Mouse (Mus musculus) heart, embryonic 12.5 days (tissue): ENCODE measurements around the gene B3gnt6. TPM values are rescaled to one million over a fixed set of nuclear protein-coding genes. Genes with fewer than 3 reads are reported as not detected.

Experiments
- ATAC-seq: fragments of 200-750 bp; cut with Nextera tagmentation; 2 replicates; pipeline ENCODE4 v1.8.0; 2017; ENCODE audit warnings: moderate TSS enrichment, moderate library complexity; ENCODE audit not compliant: insufficient number of reproducible peaks, low FRiP score
- H3K27ac ChIP-seq: fragments of 300-500 bp; sonication (generic); 2 replicates; pipeline ENCODE4 v1.5.1; 2016; ENCODE audit warnings: mild to moderate bottlenecking, moderate library complexity; ENCODE audit not compliant: poor library complexity, severe bottlenecking
- H3K27me3 ChIP-seq: fragments of 300-500 bp; sonication (generic); replicated peaks from 2 replicates; pipeline ENCODE4 v1.6.1; 2016; ENCODE audit warnings: mild to moderate bottlenecking, moderate library complexity
- H3K36me3 ChIP-seq: fragments of 300-500 bp; sonication (generic); 2 replicates; pipeline ENCODE4 v1.6.1; 2016; ENCODE audit warnings: mild to moderate bottlenecking, moderate library complexity
- H3K4me1 ChIP-seq: fragments of 300-500 bp; sonication (generic); replicated peaks from 2 replicates; pipeline ENCODE4 v1.6.1; 2016; ENCODE audit warnings: mild to moderate bottlenecking
- H3K4me2 ChIP-seq: fragments of 300-500 bp; sonication (generic); 2 replicates; pipeline ENCODE4 v1.6.1; 2016; ENCODE audit warnings: mild to moderate bottlenecking, moderate library complexity
- H3K4me3 ChIP-seq: fragments of 300-500 bp; sonication (generic); 2 replicates; pipeline ENCODE4 v1.5.1; 2016; ENCODE audit warnings: mild to moderate bottlenecking
- H3K9ac ChIP-seq: fragments of 300-500 bp; sonication (generic); 2 replicates; pipeline ENCODE4 v1.6.1; 2016; ENCODE audit warnings: mild to moderate bottlenecking, moderate library complexity
- H3K9me3 ChIP-seq: fragments of 300-500 bp; sonication (generic); replicated peaks from 2 replicates; pipeline ENCODE4 v1.6.1; 2016; ENCODE audit warnings: mild to moderate bottlenecking, moderate library complexity
- whole genome bisulfite sequencing: fragments of 180-500 bp; shearing (Covaris S2); methylation state at CpG from one replicate; pipeline ENCODE4 v1.1.7; 2016; 5-methylcytosine and 5-hydroxymethylcytosine counted together
- polyA plus RNA-seq: library from polyadenylated mRNA; unstranded; fragments of >200 nt; fragmentation: Nextera tagmentation; extraction: Ambion mirVana; gene quantifications from 2 replicates; pipeline ENCODE4 v1.2.1, GENCODE M21; 2016

Gene B3gnt6
- polyA plus RNA-seq, result 0.10 TPM in 1 of 2 replicates, not detected in the other

DNA sequence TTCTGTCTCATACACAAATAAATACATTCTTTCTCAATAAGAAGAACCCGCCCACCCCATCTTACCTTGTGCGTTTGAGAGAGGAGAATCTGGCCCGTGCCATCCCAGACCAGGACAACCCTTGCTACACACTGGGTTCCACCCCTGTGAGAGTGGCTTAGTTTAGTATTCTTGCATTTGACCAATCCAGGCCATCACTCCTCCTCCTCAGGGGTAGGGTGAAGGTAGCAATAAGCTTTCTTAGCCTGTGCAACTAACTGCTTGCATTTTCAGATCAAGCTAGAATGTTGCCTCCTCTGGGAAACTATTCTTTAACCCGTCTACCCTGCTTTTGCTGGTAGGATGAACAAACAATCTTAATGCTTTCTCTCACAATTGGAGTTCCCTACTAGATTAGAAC lies at the start of gene B3gnt6:
TSS of gene B3gnt6 (minus strand) at position 101 of the 400 bp plus-strand sequence.
- WGBS, result 88% methylated on average over 4 of the region's 4 CpGs
- no peak for ATAC-seq

DNA sequence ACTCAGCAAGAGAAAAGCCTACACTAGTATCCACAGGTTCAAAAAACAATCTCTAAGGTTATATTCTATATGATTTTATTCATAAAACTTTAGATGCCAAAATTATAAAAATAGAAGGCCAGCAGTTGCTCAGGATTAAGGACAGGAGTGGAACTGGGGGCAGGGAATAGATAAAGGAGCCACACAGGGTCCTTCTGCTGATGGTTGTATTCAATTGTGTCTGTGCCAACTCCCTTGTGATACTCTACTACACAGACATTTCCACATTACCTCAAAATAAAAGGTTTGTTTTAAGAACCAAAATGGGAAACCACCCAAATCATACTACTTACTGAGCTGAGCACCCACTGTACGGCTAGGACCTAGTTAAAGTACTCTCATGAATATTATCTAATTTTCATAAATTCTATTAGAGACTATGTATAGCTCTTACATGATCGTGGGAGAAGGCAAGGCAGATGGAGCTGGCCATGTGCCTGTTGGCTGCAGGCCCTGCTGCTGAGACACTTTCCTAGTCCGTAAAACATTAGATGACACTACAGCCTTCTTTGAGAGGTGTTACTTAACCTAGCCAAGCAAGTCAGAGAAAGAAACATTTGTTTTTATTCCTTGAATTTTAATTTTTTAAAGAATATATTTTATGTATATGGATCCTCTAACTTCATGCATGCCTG lies 37.5 kb upstream of the B3gnt6 start:
- H3K4me1 ChIP-seq, result 0 out of 2 replicates have a peak, but pooled peaks cover 2% of the 10 kb centered on the region
- no peaks in the 10 kb centered on the region for H3K9me3 ChIP-seq
- WGBS, result 81% methylated on average over 3 of the region's 3 CpGs
- H3K27ac ChIP-seq, result no peak overlapping the region
- H3K27me3 ChIP-seq, result no peaks in the 10 kb centered on the region
- no peaks in the 10 kb centered on the region for H3K36me3 ChIP-seq
- no peak overlapping the region for H3K9ac ChIP-seq
- H3K4me2 ChIP-seq, result no peak overlapping the region
- no peak for ATAC-seq
- H3K4me3 ChIP-seq, result no peak overlapping the region

More for the DNA sequence above, at the start of gene B3gnt6:
- peaks cover 2% of the 10 kb centered on the region for H3K4me1 ChIP-seq
- H3K4me3 ChIP-seq, result no peak within 1 kb of the TSS
- H3K27ac ChIP-seq, result no peak within 1 kb of the TSS
- H3K9me3 ChIP-seq, result no peaks in the 10 kb centered on the region
- no peaks in the 10 kb centered on the region for H3K36me3 ChIP-seq
- no peak within 1 kb of the TSS for H3K9ac ChIP-seq
- H3K27me3 ChIP-seq, result peaks cover 25% of the 10 kb centered on the region
- H3K4me2 ChIP-seq, result no peak within 1 kb of the TSS

DNA sequence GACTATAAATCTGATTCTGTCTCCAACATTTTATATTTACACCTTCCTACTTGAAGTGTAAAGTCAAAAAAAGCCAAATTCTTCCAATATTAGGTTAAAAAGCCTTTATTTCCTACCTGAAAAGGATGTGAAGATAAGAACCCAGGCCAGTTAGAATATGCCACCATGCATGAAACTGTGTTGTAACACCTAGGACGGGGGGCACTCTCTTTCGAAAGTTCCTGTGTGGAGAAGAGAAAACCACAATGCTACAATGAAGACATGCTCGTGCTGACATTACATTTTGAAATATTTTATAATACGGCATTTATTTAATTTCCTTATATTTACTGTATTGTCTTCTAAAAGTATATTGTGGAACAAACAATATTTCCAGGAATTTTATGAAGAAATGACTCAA lies 24.5 kb upstream of the B3gnt6 start:
- ATAC-seq, result no peak
- H3K9me3 ChIP-seq, result no peaks in the 10 kb centered on the region
- 89% methylated on average over 4 of the region's 4 CpGs for WGBS
- no peak overlapping the region for H3K4me3 ChIP-seq
- no peaks in the 10 kb centered on the region for H3K4me1 ChIP-seq
- H3K27ac ChIP-seq, result no peak overlapping the region
- no peaks in the 10 kb centered on the region for H3K27me3 ChIP-seq
- no peaks in the 10 kb centered on the region for H3K36me3 ChIP-seq
- H3K4me2 ChIP-seq, result no peak overlapping the region
- no peak overlapping the region for H3K9ac ChIP-seq

DNA sequence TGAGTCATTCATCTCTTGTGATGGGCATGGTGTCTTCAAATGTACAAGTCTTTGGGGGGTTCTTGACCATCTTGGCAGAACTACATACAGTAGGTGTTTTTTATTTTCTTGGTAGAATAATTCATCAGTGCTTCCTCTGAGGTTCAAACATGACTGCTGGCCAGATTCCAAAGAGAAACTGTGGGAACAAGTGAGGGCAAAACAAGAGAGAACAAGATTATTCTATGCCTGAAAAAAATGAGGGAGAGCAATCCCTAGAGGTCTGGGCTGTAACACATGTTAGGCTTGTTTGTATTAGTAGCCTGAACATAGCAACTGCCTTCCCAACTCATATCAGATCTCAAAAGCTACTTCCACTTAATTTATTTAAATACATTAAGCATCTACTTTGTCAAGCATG lies 17.4 kb upstream of the B3gnt6 start:
- Histone ChIP-seq H3K27ac (no peak overlapping the region), H3K4me3 (no peak overlapping the region), H3K36me3 (peaks cover 3% of the 10 kb centered on the region; the same call in 1 of the 2 replicates), H3K9me3 (no peaks in the 10 kb centered on the region), H3K9ac (no peak overlapping the region), H3K27me3 (no peaks in the 10 kb centered on the region), H3K4me1 (no peaks in the 10 kb centered on the region), H3K4me2 (no peak overlapping the region)
- ATAC-seq, result no peak

DNA sequence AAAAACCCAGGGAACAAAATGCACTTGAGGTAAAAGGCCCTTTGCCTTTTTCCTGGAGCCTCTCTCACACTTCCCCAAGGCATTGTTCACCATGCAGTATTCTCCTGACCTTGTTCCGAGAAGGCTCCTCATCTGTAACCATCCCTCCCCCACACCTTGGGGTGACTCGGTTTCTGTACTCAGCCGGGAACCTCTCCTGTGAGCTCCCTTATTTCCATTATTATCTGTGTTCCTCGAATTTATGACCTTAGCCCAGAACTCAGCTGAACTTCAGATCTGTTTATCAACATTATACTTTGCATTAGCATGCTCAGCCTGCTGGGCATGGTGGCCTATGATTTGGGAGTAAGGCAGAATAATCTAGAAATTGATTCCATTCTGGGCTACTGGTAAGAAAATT lies 3.7 kb upstream of the B3gnt6 start:
- Histone ChIP-seq H3K4me1 (no peaks in the 10 kb centered on the region), H3K4me3 (no peak overlapping the region), H3K9ac (no peak overlapping the region), H3K27ac (no peak overlapping the region), H3K9me3 (no peaks in the 10 kb centered on the region), H3K36me3 (no peaks in the 10 kb centered on the region), H3K27me3 (no peaks in the 10 kb centered on the region), H3K4me2 (no peak overlapping the region)
- ATAC-seq, result no peak
- 61% methylated on average over 4 of the region's 4 CpGs for WGBS

DNA sequence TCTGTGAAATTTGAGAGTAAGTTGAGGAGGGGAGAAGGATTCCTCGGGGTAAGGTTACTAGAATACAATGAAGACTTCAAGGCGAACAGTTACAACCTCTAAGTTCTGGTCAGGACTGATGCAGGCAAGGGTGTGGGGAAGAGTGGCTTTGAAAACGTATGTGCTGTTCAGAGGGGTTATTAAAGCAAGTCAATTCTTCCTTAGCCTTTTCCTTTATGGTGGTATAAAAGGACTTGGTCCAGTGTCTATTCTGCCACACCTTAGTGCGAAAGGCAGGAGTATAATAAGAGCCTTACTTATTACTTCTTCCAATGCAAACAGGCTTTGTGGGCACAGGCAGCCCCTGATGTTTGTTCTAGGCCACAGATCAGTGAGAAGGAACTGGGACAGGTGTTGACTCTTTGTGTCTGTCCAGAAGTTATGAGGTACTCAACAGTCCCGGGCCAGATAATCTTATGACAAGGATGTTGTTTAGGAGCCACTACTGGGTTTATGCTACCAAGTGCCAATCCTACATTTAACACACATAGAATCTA lies 2.3 kb upstream of the B3gnt6 start:
- Histone ChIP-seq H3K4me2 (no peak overlapping the region), H3K36me3 (no peaks in the 10 kb centered on the region), H3K4me1 (no peaks in the 10 kb centered on the region), H3K4me3 (no peak overlapping the region), H3K9ac (no peak overlapping the region), H3K9me3 (no peaks in the 10 kb centered on the region), H3K27me3 (peaks cover 4% of the 10 kb centered on the region; the same call in 1 of the 2 replicates), H3K27ac (no peak overlapping the region)
- no peak for ATAC-seq
- 76% methylated on average over 5 of the region's 5 CpGs for WGBS

DNA sequence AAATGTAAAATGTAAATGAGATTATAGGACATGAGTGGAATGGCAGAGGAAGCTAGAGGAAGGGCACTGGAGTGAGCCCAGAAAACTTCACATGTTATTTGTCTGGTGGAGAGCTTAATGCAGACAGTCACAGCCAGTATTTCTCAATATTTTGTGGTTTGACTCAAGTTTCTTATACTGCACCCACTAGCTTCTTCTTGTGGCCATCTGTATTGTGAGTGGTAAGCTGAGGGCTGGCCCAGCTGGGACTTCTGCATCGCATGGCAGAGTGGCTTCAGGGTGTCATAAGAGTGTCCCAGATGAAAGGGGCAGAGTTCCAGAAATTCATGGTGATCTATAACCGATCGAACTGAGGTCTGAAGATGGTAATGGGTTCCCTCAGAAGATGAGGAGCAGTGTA lies 1.1 kb upstream of the B3gnt6 start:
- no peaks in the 10 kb centered on the region for H3K36me3 ChIP-seq
- no peaks in the 10 kb centered on the region for H3K4me1 ChIP-seq
- peaks cover 15% of the 10 kb centered on the region for H3K27me3 ChIP-seq
- no peak overlapping the region for H3K4me3 ChIP-seq
- no peak for ATAC-seq
- H3K9me3 ChIP-seq, result no peaks in the 10 kb centered on the region
- no peak overlapping the region for H3K4me2 ChIP-seq
- 81% methylated on average over 3 of the region's 3 CpGs for WGBS
- H3K27ac ChIP-seq, result no peak overlapping the region
- no peak overlapping the region for H3K9ac ChIP-seq

DNA sequence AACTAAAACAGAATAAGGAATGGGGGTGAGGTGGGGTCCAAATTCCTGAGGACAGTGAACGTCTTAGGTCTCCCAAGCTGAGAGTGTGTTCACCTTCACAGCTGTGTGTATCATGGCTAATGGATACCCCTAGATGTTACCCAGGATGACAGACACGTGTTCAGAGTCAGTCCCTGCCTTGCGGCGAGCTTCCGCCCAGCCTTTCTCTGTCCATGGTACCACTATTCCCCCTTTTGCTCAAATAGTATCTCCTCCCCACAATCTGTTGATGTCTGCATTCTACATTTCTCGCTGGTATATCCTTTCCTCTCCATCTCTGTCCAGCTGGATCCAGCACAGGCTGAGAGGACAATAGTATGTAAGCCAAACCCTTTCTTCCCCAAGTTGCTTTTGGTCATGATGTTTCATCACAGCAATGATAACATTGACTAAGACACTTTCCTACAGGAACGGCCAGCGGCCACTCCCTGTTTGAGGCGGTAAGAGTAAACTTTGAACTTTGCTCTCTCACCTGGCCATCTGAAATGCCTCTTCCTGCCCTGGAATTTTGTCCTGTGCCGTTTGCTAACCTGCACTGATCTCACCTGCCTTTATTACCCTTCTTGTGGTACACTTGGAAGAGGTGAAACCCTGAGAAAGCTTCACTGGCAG lies 4.0 kb downstream of the B3gnt6 start:
- Histone ChIP-seq H3K36me3 (no peaks in the 10 kb centered on the region), H3K27ac (no peak overlapping the region), H3K4me2 (no peak overlapping the region), H3K4me1 (peaks cover 16% of the 10 kb centered on the region), H3K27me3 (peaks cover 50% of the 10 kb centered on the region), H3K9me3 (no peaks in the 10 kb centered on the region), H3K9ac (no peak overlapping the region), H3K4me3 (no peak overlapping the region)
- WGBS, result 29% methylated on average over 10 of the region's 10 CpGs
- no peak for ATAC-seq

DNA sequence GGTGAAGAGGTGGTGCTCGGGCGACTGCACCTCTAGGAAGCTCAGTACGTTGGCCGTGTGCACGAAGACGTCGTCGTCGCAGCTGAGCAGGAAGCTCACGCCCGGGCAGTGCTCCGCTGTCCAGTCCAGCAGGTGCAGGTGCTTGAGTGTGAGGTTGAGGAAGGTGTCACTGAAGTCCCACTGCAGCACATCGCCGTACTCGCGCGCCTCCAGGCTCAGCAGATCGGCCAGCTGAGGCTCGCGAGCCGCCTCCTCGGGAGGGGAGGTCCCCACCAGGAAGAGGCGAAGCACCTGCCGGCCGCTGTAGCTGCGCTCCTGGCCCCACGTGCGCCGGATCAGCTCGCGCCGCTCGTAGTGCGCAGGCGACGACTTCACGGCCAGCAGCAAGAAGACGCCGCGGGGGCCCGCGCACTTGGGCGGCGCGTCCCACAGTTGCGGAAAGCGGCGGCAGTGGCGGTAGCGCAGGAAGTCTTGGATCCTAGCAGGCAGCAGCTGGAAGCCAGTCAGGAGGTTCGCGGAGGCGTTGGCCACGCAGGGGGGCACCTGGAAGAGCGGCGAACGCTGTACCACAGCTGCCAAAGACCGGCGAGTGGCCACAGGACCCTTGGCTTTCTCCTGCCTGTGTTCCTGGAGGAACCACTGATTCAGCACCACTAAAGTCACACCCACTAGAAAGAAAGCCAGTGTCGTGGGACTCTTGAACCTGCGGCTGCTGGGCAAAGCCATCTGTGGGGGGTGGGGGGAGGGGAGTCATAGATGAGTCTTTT lies 5.1 kb downstream of the B3gnt6 start:
- Histone ChIP-seq H3K9ac (no peak overlapping the region; the same call in 1 of the 2 replicates), H3K36me3 (no peaks in the 10 kb centered on the region), H3K27ac (no peak overlapping the region), H3K9me3 (no peaks in the 10 kb centered on the region), H3K4me2 (peak overlapping the region; percentile 80), H3K4me3 (peak overlapping the region; percentile 46), H3K4me1 (peaks cover 16% of the 10 kb centered on the region), H3K27me3 (peaks cover 50% of the 10 kb centered on the region)
- 3% methylated on average over 61 of the region's 61 CpGs for WGBS
- ATAC-seq, result no peak

DNA sequence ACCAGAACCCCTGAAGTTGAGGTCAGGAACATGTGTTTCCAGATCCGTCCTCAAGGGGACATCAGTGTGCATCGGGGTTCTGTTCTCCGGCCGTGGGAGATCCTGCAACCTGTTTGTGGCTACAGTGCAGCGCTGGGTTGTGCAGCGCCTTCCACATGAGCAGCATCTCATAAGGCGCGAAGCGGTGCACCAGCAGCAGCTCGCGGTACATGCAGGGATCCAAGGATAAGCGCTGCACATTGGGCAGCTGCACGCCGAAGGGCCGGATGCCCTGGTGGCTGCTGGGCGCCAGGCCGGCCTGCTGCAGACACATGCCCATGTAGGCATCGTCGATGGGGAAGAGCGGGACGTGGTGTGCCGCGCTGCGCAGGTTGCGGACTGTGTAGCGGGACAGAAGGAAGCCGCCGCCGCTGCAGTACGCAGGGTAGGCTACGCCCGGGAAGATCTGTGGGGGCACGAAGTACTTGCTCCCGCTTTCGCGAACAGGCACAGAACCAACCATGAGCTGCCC lies 5.7 kb downstream of the B3gnt6 start:
- 6% methylated on average over 36 of the region's 36 CpGs for WGBS
- H3K36me3 ChIP-seq, result no peaks in the 10 kb centered on the region
- no peak; the same call in 1 of the 2 replicates for ATAC-seq
- H3K4me3 ChIP-seq, result peak overlapping the region; percentile 46
- no peak overlapping the region for H3K27ac ChIP-seq
- peak overlapping the region; percentile 80 for H3K4me2 ChIP-seq
- H3K9ac ChIP-seq, result peak overlapping the region; percentile 27; the same call in 1 of the 2 replicates
- no peaks in the 10 kb centered on the region for H3K9me3 ChIP-seq
- peaks cover 50% of the 10 kb centered on the region for H3K27me3 ChIP-seq
- H3K4me1 ChIP-seq, result peaks cover 16% of the 10 kb centered on the region
